Mouse (Mus musculus) kidney, embryonic 16.5 days (tissue): ENCODE results near the gene Gm20708. TPM values are rescaled to one million over a fixed set of nuclear protein-coding genes. Genes with fewer than 3 reads are reported as not detected.
"Not testable (repeated sequence)": the region's sequence is repeated elsewhere in the genome, so short reads cannot be mapped to it uniquely, and the experiment has no call there.

Experiments
- ATAC-seq: fragments of 200-750 bp; cut with Nextera tagmentation; 2 replicates; pipeline ENCODE4 v1.8.0; 2017; ENCODE audit warnings: moderate TSS enrichment; ENCODE audit not compliant: low FRiP score, low TSS enrichment
- H3K27ac ChIP-seq: fragments of 300-500 bp; sonication (generic); 2 replicates; pipeline ENCODE4 v1.5.1; 2014; ENCODE audit warnings: low read length
- H3K27me3 ChIP-seq: fragments of 300-500 bp; sonication (generic); 2 replicates; pipeline ENCODE4 v1.6.1; 2014; ENCODE audit warnings: low read length, control low read depth, mixed read lengths; ENCODE audit not compliant: insufficient read depth
- H3K36me3 ChIP-seq: fragments of 300-500 bp; sonication (generic); 2 replicates; pipeline ENCODE4 v1.6.1; 2014; ENCODE audit warnings: low read length, control low read depth, mixed read lengths; ENCODE audit not compliant: insufficient read depth
- H3K4me1 ChIP-seq: fragments of 300-500 bp; sonication (generic); 2 replicates; pipeline ENCODE4 v1.6.1; 2014; ENCODE audit warnings: low read length, control low read depth, mixed read lengths; ENCODE audit not compliant: insufficient read depth
- H3K4me2 ChIP-seq: fragments of 300-500 bp; sonication (generic); replicated peaks from 2 replicates; pipeline ENCODE4 v1.6.1; 2014; ENCODE audit warnings: low read depth, low read length
- H3K4me3 ChIP-seq: fragments of 300-500 bp; sonication (generic); 2 replicates; pipeline ENCODE4 v1.5.1; 2014; ENCODE audit warnings: mild to moderate bottlenecking, low read length
- H3K9ac ChIP-seq: fragments of 300-500 bp; sonication (generic); replicated peaks from 2 replicates; pipeline ENCODE4 v1.6.1; 2014; ENCODE audit warnings: low read length
- H3K9me3 ChIP-seq: fragments of 300-500 bp; sonication (generic); 2 replicates; pipeline ENCODE4 v1.6.1; 2016; ENCODE audit warnings: low read length, control low read depth
- WGBS: fragments of 180-500 bp; shearing (Covaris S2); extraction: QIAGEN DNeasy Blood & Tissue Kit; methylation state at CpG from one replicate; pipeline ENCODE4 v1.1.7; 2014; 5-methylcytosine and 5-hydroxymethylcytosine counted together
- polyA plus RNA-seq: library from polyadenylated mRNA; unstranded; fragments of >200 nt; fragmentation: Nextera tagmentation; extraction: Ambion mirVana; gene quantifications from 2 replicates; pipeline ENCODE4 v1.2.1, GENCODE M21; 2015

Gm20708 gene
- polyA plus RNA-seq, 1 experiment from 2014 or later, result 0.26 TPM

GRCm38 (mm10) chr11:117828149-117828887 lies 18.9 kb downstream of the Gm20708 start:
- ATAC-seq, result no peak
- peaks cover under 1% of the 10 kb centered on the region; the same call in 1 of the 2 replicates for H3K36me3 ChIP-seq
- no peak overlapping the region for H3K4me2 ChIP-seq
- peaks cover 67% of the 10 kb centered on the region for H3K4me1 ChIP-seq
- no peaks in the 10 kb centered on the region for H3K9me3 ChIP-seq
- H3K4me3 ChIP-seq, result no peak overlapping the region
- no peak overlapping the region for H3K9ac ChIP-seq
- no peaks in the 10 kb centered on the region for H3K27me3 ChIP-seq
- peak overlapping the region; percentile 81 for H3K27ac ChIP-seq
- 73% methylated on average over 18 of the region's 18 CpGs for WGBS

- H3K36me3 ChIP-seq, result no peaks in the 10 kb centered on the region
- H3K4me1 ChIP-seq, result peaks cover 61% of the 10 kb centered on the region
- H3K27ac ChIP-seq, result peak overlapping the region; percentile 81
- H3K9me3 ChIP-seq, result no peaks in the 10 kb centered on the region
- no peak overlapping the region for H3K9ac ChIP-seq
- WGBS, result 50% methylated on average over 9 of the region's 9 CpGs
- H3K27me3 ChIP-seq, result no peaks in the 10 kb centered on the region
- no peak for ATAC-seq
- no peak overlapping the region for H3K4me3 ChIP-seq
- no peak overlapping the region for H3K4me2 ChIP-seq
These were observed 19.6 kb downstream of the Gm20708 start for GRCm38 (mm10) chr11:117828888-117829604.

- Histone ChIP-seq H3K27ac (peak overlapping the region; percentile 81), H3K36me3 (no peaks in the 10 kb centered on the region), H3K27me3 (no peaks in the 10 kb centered on the region), H3K4me1 (peaks cover 57% of the 10 kb centered on the region), H3K4me3 (no peak overlapping the region), H3K9ac (no peak overlapping the region), H3K9me3 (no peaks in the 10 kb centered on the region), H3K4me2 (no peak overlapping the region)
- no peak for ATAC-seq
- WGBS, result 22% methylated on average over 2 of the region's 2 CpGs
These were observed 20.3 kb downstream of the Gm20708 start for GRCm38 (mm10) chr11:117829671-117830215.

GRCm38 (mm10) chr11:117830401-117830800 lies 20.9 kb downstream of the Gm20708 start:
- no peaks in the 10 kb centered on the region for H3K9me3 ChIP-seq
- H3K4me3 ChIP-seq, result no peak overlapping the region
- H3K4me2 ChIP-seq, result no peak overlapping the region
- no peaks in the 10 kb centered on the region for H3K36me3 ChIP-seq
- 71% methylated on average over 9 of the region's 9 CpGs for WGBS
- peaks cover 50% of the 10 kb centered on the region for H3K4me1 ChIP-seq
- peak overlapping the region; percentile 81 for H3K27ac ChIP-seq
- no peak overlapping the region for H3K9ac ChIP-seq
- H3K27me3 ChIP-seq, result no peaks in the 10 kb centered on the region
- ATAC-seq, result no peak

GRCm38 (mm10) chr11:117832086-117832969 lies 22.9 kb downstream of the Gm20708 start:
- Histone ChIP-seq H3K4me1 (peaks cover 39% of the 10 kb centered on the region), H3K27ac (0 out of 2 replicates have a peak overlapping the region, but pooled peaks have one; percentile 1), H3K27me3 (no peaks in the 10 kb centered on the region), H3K4me2 (peak overlapping the region; percentile 54), H3K9me3 (no peaks in the 10 kb centered on the region), H3K4me3 (peak overlapping the region; percentile 31), H3K36me3 (no peaks in the 10 kb centered on the region), H3K9ac (no peak overlapping the region)
- 0 out of 2 replicates have a peak, but pooled peaks have one; percentile 33 for ATAC-seq
- WGBS, result 21% methylated on average over 28 of the region's 28 CpGs

GRCm38 (mm10) chr11:117833509-117833908 lies 24.0 kb downstream of the Gm20708 start:
- Histone ChIP-seq H3K4me1 (peaks cover 31% of the 10 kb centered on the region), H3K27ac (0 out of 2 replicates have a peak overlapping the region, but pooled peaks have one; percentile 33)
- not testable (repeated sequence) for H3K4me3 ChIP-seq, ATAC-seq, H3K9me3 ChIP-seq, H3K27me3 ChIP-seq, H3K36me3 ChIP-seq, H3K9ac ChIP-seq, H3K4me2 ChIP-seq
- 88% methylated on average over 4 of the region's 6 CpGs for WGBS

GRCm38 (mm10) chr11:117834086-117834485 lies 24.6 kb downstream of the Gm20708 start:
- no peak for ATAC-seq
- WGBS, result 86% methylated on average over 8 of the region's 8 CpGs

GRCm38 (mm10) chr11:117836306-117836705 lies 26.8 kb downstream of the Gm20708 start:
- Histone ChIP-seq H3K36me3 (no peaks in the 10 kb centered on the region), H3K27ac (no peak overlapping the region), H3K4me1 (peaks cover 14% of the 10 kb centered on the region), H3K9me3 (no peaks in the 10 kb centered on the region), H3K4me3 (peak overlapping the region; percentile 22; the same call in 1 of the 2 replicates), H3K9ac (no peak overlapping the region), H3K27me3 (no peaks in the 10 kb centered on the region), H3K4me2 (peak overlapping the region; percentile 47)
- WGBS, result 30% methylated on average over 13 of the region's 13 CpGs
- no peak for ATAC-seq

More at GRCm38 (mm10) chr11:117834086-117834485, 24.6 kb downstream of the Gm20708 start:
- Histone ChIP-seq H3K4me2 (no peak overlapping the region), H3K4me3 (no peak overlapping the region), H3K9ac (no peak overlapping the region), H3K4me1 (peaks cover 30% of the 10 kb centered on the region), H3K27ac (peak overlapping the region; percentile 37; the same call in 1 of the 2 replicates), H3K27me3 (no peaks in the 10 kb centered on the region), H3K9me3 (no peaks in the 10 kb centered on the region), H3K36me3 (no peaks in the 10 kb centered on the region)

GRCm38 (mm10) chr11:117838572-117838971 lies 29.1 kb downstream of the Gm20708 start:
- Histone ChIP-seq H3K9ac (no peak overlapping the region), H3K27me3 (no peaks in the 10 kb centered on the region), H3K9me3 (no peaks in the 10 kb centered on the region), H3K27ac (no peak overlapping the region), H3K4me3 (no peak overlapping the region), H3K4me2 (no peak overlapping the region), H3K36me3 (no peaks in the 10 kb centered on the region), H3K4me1 (peaks cover 9% of the 10 kb centered on the region)
- 56% methylated on average over 2 of the region's 2 CpGs for WGBS
- ATAC-seq, result no peak
